Mouse (Mus musculus): Measurements from ENCODE around the gene Dlec1.

The Dlec1 gene

GRCm38 (mm10) chr9:119089437-119089836 lies 12.8 kb upstream of the Dlec1 start:
- no peak for DNase-seq (ENCODE audit: low read depth, low spot score)

- DNase-seq (ENCODE audit: low read depth, low spot score): no peak
Observed at GRCm38 (mm10) chr9:119090462-119090861, 11.8 kb upstream of the Dlec1 start.

DNA sequence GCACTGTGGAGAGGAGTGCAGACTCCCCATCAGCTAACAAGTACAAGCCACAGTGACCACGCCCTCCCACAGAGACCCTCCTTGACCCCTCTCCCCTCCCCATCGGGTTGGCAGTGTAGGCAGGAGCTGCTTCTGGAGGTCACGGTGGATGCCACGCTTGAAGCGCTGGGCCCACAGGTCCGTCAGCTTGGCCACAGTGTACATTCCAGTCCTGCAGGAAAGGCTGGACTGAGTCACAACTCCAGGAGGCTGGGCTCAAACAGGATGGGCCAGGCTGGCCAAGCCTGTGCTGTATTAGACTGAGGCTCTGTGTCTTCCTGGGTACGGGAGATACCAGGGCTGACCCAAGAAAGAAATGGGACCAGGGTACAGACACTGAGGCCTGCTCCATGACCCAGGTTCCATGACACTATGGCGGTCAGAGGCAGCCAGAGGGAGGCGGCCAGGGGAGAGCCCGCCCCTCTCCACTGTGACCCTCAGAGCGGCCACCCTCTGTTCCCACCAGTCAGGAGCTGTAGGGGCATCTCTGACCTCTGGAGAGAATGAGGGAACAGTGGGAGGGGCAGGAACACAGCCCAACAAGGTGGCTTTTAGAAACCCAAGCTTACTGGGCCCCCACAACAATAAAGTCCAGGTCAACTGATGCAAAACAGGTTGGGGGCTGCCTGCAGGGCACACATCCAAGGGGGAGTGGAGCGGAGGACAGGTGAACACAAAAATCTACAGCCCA lies 10.5 kb upstream of the Dlec1 start:
- no peak for DNase-seq (ENCODE audit: low read depth, low spot score)

GRCm38 (mm10) chr9:119092473-119093418 lies 9.5 kb upstream of the Dlec1 start:
- no peak for DNase-seq (ENCODE audit: low read depth, low spot score)

DNA sequence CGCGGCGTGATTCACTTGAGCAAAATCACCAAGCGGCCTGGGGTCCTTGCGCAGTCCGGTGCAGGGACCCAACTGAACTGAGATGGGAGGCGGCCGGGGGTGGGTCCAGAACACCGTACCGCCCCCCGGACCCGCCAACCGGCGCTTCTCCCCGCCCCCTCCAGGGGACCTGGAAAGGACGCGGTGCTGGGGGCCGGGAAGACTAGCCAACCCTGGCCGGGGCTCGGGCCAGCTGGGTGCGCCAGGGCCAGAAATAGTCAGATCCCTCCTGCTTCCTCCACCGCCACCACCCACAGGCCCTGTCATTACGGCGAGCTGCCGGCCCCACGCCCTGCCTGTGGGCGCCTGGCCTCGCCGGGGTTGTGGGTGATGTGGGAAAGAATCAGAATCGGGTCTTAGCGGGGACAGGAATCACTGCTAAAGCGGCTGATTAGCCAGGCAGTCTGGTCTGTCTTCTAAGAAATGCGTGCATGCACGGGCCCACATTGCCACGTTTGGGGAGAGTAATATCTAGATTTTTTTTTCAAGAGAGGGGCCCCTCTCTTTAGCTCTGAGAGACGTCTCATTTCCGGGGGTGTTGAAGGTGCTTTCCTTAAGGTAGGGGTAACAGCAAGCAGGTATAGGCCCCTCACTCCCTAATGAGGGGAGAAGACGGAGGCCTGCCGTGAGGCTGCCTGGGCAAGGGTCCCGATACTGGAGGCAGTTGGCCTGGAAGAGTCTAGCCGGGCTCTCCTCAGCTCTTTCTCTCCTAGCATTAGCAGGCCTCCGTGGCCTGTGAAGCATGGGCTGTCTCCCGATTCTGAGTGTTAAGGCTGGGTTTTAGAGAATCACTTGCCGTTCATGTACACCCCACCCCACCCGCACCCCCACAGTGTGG lies 8.6 kb upstream of the Dlec1 start, which contains the start of gene Plcd1:
TSS of gene Plcd1 (minus strand) at position 84 of the 877 bp plus-strand sequence.
- DNase-seq (ENCODE audit: low read depth, low spot score): peak; percentile 79

DNA sequence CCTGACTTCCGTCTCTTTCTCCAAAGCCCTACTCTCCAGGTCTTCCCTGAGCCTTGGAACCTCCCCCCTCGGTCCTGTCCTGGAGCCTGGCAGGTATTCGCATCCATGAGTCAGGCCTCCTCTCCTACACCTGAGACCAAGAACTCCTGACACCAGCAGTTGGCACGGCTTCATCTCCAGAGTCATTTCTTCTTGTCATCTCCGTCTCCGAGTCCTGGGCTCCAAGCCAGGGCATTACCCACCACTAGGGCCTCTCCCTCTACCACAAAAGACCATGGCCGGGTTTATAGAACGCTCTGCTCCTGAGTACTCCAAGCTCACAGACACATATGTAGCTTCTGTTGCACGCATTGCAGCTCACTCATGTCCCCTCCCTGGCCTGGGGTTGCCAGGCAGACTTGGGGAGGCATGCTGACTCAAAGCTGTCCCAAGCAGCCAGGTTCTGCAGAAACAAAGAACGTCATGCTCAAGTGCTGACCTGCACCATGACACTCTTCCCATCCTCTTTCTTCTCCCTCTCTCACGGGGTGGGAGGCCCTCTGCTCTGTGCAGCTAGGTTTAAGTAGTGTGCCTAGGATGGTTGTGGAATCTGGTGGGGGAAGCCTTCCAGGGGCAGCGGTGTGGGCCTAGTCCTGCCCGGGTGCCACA lies 7.7 kb upstream of the Dlec1 start:
- no peak for DNase-seq (ENCODE audit: low read depth, low spot score)

- no peak for DNase-seq (ENCODE audit: low read depth, low spot score)
Observed at GRCm38 (mm10) chr9:119100177-119100898, 1.9 kb upstream of the Dlec1 start.

DNA sequence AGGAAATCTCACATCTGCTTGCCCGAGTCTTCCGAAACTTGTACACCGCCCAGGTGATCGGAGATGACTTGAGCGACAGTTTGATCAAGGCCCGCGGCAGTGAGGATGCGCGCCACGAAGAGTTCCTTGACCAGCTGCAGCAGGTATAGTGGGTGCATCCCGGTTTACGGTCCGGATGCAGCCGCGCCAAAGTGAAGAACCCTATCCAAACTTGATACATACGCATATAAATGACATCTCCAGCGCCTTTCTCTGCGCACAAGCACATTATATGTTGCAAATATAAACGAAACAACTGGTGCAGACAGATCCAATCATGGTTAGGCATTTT lies 470 bp downstream of the Dlec1 start:
- DNase-seq (ENCODE audit: low read depth, low spot score): no peak

GRCm38 (mm10) chr9:119107566-119107965 lies 5.3 kb downstream of the Dlec1 start:
- DNase-seq (ENCODE audit: low read depth, low spot score): no peak

DNA sequence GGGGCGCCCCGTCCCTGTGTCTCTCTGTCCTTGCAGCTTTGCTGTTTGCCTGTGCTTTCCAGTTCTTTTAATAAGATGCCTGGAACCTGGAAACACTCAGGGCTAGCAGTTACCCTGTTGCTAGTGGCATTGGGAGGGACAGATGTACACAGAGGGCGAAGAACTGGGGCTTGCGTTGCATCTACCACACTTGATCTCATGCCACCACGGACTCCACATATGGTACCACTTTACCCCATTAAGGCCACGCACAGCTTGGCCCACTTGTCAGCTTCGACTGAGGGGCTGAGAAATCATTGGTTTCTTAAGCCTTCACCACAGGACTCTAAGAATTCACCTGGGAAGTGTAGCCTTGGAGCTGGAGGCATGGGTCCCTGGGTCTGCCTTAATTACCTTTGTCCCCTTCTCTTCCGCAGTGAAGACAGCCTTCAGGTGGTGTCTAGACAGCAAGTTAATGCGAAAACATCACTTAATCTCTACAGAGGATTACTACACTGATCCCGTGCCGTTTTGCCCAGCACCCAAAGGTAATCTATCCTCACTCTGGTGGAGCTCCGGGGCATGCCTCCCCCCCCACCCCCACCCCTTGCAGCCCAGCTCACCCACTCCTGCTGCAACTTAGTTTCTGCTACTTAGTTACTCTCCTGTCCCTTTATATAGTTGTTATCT lies 7.5 kb downstream of the Dlec1 start:
- no peak for DNase-seq (ENCODE audit: low read depth, low spot score)

- no peak for DNase-seq (ENCODE audit: low read depth, low spot score)
Observed at GRCm38 (mm10) chr9:119110640-119111039, 8.4 kb downstream of the Dlec1 start.

DNA sequence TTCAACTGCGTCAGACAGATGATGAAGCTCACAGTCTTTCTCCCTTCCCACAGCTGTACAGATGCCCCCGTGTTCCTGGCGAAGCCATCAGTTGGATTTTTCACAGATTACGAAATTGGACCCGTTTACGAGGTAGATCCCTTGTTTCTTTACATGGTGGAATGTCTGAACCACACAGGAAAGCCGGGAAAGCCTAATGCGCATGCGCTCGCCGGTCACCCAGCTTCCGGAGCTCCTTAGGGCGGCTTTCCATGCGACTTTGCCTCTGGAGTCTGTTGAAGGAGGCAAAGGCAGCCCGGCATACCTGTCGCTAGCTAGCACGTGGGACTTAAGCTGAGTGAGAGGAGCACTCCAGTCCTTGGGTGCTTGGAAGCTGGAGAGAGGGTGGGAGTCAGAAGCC lies 12.6 kb downstream of the Dlec1 start:
- no peak for DNase-seq (ENCODE audit: low read depth, low spot score)

- DNase-seq (ENCODE audit: low read depth, low spot score): no peak
Observed at GRCm38 (mm10) chr9:119119409-119120167, 17.3 kb downstream of the Dlec1 start.

DNA sequence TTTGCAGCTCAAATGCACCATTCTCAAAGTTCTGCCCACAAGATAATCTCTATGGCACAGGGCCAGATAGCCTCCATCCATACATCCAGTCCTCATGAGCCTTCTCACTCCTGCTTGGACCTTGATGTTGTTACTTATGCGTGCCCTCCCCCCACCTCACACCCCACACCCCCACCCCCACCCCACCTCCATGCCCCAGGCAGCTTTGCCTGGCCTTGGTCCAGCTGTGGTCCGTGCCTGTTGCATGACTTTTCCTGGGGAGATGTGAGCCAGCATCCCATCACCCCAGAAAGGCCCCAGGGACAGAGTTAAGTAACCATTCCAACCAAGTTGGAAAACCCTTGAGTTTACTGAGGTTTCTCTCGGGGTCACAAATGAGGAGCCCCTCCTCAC lies 17.9 kb downstream of the Dlec1 start:
- no peak for DNase-seq (ENCODE audit: low read depth, low spot score)

DNA sequence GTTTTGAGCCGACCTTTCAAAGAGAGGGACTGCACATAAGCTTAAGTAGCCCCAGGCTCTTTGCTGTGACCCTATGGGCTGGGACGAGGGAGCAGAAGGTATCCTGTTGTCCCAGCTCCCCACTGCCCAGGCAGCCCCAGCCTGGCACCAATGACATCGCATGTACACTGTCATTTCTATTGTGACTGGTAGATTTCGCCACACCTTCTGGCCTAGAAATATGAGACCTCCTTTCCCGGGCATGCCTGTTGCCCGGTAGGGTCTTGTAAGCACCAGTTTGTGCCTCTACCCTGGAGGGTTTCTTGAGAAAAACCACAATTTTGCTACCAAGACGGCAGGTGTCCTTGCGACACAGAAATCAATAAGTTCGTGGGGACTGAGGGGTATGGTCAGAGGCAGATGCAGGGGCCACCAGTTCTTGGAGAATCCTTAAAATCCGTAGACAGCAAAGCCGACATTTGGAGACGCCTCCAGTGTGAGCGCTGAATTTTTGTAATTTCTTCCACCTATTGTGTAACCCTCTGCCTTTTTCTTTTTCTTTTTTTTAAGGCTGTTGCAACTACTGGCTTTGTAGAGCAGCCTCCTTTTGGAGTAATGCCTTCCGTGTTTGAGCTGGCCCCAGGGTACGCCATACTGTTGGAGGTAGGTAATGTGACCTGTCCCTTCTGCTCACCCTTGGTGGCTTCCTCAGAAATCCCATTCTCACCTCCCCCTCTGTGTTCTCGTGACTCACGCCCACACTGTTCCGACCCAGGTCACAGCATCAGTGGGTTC lies 20.5 kb downstream of the Dlec1 start:
- no peak for DNase-seq (ENCODE audit: low read depth, low spot score)

- DNase-seq (ENCODE audit: low read depth, low spot score): no peak
Observed at GRCm38 (mm10) chr9:119128436-119129181, 26.3 kb downstream of the Dlec1 start.

GRCm38 (mm10) chr9:119130692-119131091 lies 28.4 kb downstream of the Dlec1 start:
- DNase-seq (ENCODE audit: low read depth, low spot score): no peak

GRCm38 (mm10) chr9:119138836-119139235 lies 36.6 kb downstream of the Dlec1 start:
- no peak for DNase-seq (ENCODE audit: low read depth, low spot score)

All from mesoderm, embryonic 11.5 days (tissue).